Mouse (Mus musculus) cortical plate, adult 2 months (tissue): ENCODE results near the gene Il20ra. TPM values are rescaled to one million over a fixed set of nuclear protein-coding genes. Genes with fewer than 3 reads are reported as not detected.

ENCODE experiments used
- H3K27ac ChIP-seq: fragments of 200-500 bp; 2 replicates; pipeline ENCODE4 v1.5.1; 2012; ENCODE audit warnings: low read length, control low read depth, inconsistent platforms; ENCODE audit not compliant: insufficient read depth
- H3K4me1 ChIP-seq: fragments of 200-500 bp; 2 replicates; pipeline ENCODE4 v1.6.1; 2011; ENCODE audit warnings: low read length; ENCODE audit not compliant: control insufficient read depth, insufficient read depth
- H3K4me3 ChIP-seq: fragments of 200-500 bp; 2 replicates; pipeline ENCODE4 v1.5.1; 2011; ENCODE audit warnings: mild to moderate bottlenecking, low read length, control low read depth; ENCODE audit not compliant: insufficient read depth
- CTCF ChIP-seq: fragments of 200-500 bp; IDR thresholded peaks from 2 replicates; pipeline ENCODE4 v1.5.1; 2011; ENCODE audit warnings: mild to moderate bottlenecking, control low read depth, low read length; ENCODE audit not compliant: insufficient read depth; ENCODE audit errors: extremely low read depth
- POLR2A ChIP-seq: fragments of 200-500 bp; IDR thresholded peaks from 2 replicates; pipeline ENCODE4 v1.6.1; 2011; ENCODE audit warnings: mild to moderate bottlenecking, low read length, control low read depth; ENCODE audit not compliant: insufficient read depth; ENCODE audit errors: extremely low read depth
- polyA plus RNA-seq: library from polyadenylated mRNA; depleted of rRNA; stranded (reverse); fragments of >200 nt; gene quantifications from 2 replicates; pipeline ENCODE4 v1.2.3, GENCODE M21; 2012; rRNA removed

The Il20ra gene
- polyA plus RNA-seq, 1 experiment = 0.38 TPM

DNA sequence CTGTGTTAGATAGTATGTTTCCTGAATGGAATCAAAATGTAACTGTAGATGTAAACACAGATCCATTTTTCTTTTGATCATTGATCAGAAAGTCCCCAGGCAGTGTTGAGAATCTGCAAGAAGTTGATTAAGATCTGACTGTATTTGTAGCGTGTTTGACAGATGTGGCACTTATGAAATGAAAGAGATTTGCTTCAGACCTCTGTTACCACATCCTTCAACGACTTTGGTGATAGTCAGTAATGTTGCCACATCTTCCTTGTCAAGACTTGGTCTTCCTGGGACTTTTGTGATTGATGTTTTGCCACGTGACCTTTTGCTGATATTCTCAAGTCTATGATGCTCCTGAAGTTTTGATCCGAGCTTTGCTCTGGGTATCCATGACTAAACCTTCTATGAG is 35.3 kb downstream of the Il20ra start:
- H3K4me1 ChIP-seq = 0 out of 2 replicates have a peak, but pooled peaks cover 1% of the 10 kb centered on the region
- TF ChIP-seq CTCF (no peak), POLR2A (no peak)
- no peak overlapping the region for H3K27ac ChIP-seq
- H3K4me3 ChIP-seq = no peak overlapping the region

DNA sequence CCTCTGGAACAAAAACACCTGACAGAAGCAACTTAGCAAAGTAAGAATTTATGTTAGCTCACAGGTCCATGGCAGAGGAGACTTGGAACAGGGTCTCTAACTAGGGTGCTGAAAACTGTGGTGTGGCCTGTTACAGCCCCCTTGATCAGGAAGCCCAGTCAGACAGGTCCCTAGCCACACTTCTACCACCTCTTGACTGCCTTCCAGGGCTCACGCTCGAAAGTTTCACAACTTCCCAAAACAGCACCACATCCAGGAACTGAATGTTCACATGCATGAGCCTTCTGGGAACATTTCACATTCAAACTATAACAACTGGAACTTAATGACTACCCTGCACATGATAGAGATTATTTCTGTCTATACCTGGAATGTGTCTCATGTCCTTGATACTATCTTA is 53.1 kb downstream of the Il20ra start:
- no peak for TF ChIP-seq POLR2A
- no peak for TF ChIP-seq CTCF
- Histone ChIP-seq H3K27ac (no peak overlapping the region), H3K4me1 (no peaks in the 10 kb centered on the region), H3K4me3 (no peak overlapping the region)

GRCm38 (mm10) chr10:19779092-19779491 is 66.7 kb downstream of the Il20ra start:
- H3K27ac ChIP-seq = no peak overlapping the region
- H3K4me1 ChIP-seq = 0 out of 2 replicates have a peak, but pooled peaks cover 2% of the 10 kb centered on the region
- TF ChIP-seq CTCF (no peak), POLR2A (no peak)
- H3K4me3 ChIP-seq = no peak overlapping the region

GRCm38 (mm10) chr10:19781365-19781764 is 69.0 kb downstream of the Il20ra start:
- Histone ChIP-seq H3K27ac (no peak overlapping the region), H3K4me1 (0 out of 2 replicates have a peak, but pooled peaks cover 2% of the 10 kb centered on the region), H3K4me3 (no peak overlapping the region)
- TF ChIP-seq POLR2A (no peak), CTCF (0 out of 2 replicates have a peak, but pooled peaks have one; percentile 24)

- TF ChIP-seq CTCF (no peak), POLR2A (no peak)
These were observed 82.6 kb downstream of the Il20ra start for GRCm38 (mm10) chr10:19794996-19795395.

DNA sequence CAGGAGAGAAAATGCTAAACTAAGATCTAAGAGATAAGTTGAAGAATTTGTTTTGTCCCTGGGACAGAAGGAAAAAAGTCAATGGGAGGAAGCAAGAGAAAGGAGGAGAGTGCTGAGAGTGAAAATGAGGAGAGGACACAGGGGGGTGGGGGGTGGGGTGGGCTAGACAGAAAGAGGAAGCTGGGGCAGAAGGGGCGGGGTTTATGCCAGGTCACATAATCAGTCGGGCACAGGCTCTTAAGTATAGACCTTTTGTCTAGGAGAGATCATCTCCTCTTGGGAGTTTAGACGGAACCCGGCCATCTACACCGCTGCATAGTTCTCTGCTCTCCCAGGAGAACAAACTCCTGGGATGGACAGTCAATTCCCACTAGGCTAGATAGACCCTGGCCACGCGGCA is 90.6 kb downstream of the Il20ra start:
- no peak overlapping the region for H3K27ac ChIP-seq
- TF ChIP-seq POLR2A (no peak), CTCF (no peak)
- no peaks in the 10 kb centered on the region for H3K4me1 ChIP-seq
- no peak overlapping the region for H3K4me3 ChIP-seq

More at GRCm38 (mm10) chr10:19794996-19795395, 82.6 kb downstream of the Il20ra start:
- no peak overlapping the region for H3K27ac ChIP-seq
- no peak overlapping the region for H3K4me3 ChIP-seq
- H3K4me1 ChIP-seq = no peaks in the 10 kb centered on the region

GRCm38 (mm10) chr10:19804763-19805162 is 92.4 kb downstream of the Il20ra start:
- Histone ChIP-seq H3K4me3 (no peak overlapping the region), H3K27ac (no peak overlapping the region), H3K4me1 (no peaks in the 10 kb centered on the region)
- TF ChIP-seq CTCF = no peak
- no peak for TF ChIP-seq POLR2A

Other genes with a start within 250 kb of the Il20ra start
- 17.2 and 19.7 TPM in 2 replicates for gene Ifngr1, start 120.6 kb upstream of the Il20ra start, polyA plus RNA-seq
- gene Il22ra2, start 90.6 kb upstream of the Il20ra start, polyA plus RNA-seq = not detected in 2 replicates
- gene Slc35d3, start 138.9 kb downstream of the Il20ra start, polyA plus RNA-seq = 0.59 and 4.0 TPM in 2 replicates
- 35.4 and 35.8 TPM in 2 replicates for gene Pex7, start 195.1 kb downstream of the Il20ra start, polyA plus RNA-seq
- gene Map3k5, start 221.9 kb downstream of the Il20ra start, polyA plus RNA-seq = 17.2 and 19.6 TPM in 2 replicates